In genomic region chr11:119839411-119840342, GRCm38 (mm10) we compare ENCODE assay signal across 13 mouse cellular contexts.
A peak's percentile ranks its signal among the peaks of the same experiment; 100 is the strongest.
DNase-seq lines count a peak whose midpoint lies in the region; ATAC-seq and TF ChIP-seq lines count a peak whose summit lies in the region.
"Had no signal": no experiment of that assay in that cellular context is flagged by ENCODE, and none has a peak within 500 bp of the region (broad histone marks: within the 10 kb centered on the region; RNA-seq: fewer than 3 reads in every experiment).

No protein-coding gene starts in this region.

- WGBS in forebrain, embryonic 13.5 days, result 83% methylated on average over 10 of the region's 10 CpGs
- 88% methylated on average over 10 of the region's 10 CpGs for WGBS in forebrain, embryonic 12.5 days
- WGBS in midbrain, postnatal 0 days, result 87% methylated on average over 10 of the region's 10 CpGs

- H3K4me1 ChIP-seq in forebrain, embryonic 13.5 days, result no peaks in the 10 kb centered on the region; the same call in 1 of the 2 replicates
- H3K4me1 ChIP-seq in forebrain, embryonic 12.5 days, result no peaks in the 10 kb centered on the region; the same call in 1 of the 2 replicates
- H3K4me1 ChIP-seq in midbrain, postnatal 0 days (ENCODE audit: insufficient read depth, low read length), result no peaks in the 10 kb centered on the region
- H3K4me1 ChIP-seq: liver, embryonic 13.5 days had no signal

- ATAC-seq in forebrain, embryonic 13.5 days, result no peak
- ATAC-seq in forebrain, embryonic 12.5 days (ENCODE audit: low FRiP score), result no peak
- ATAC-seq in midbrain, postnatal 0 days (ENCODE audit: low FRiP score), result no peak

- H3K27me3 ChIP-seq in forebrain, embryonic 13.5 days, result no peaks in the 10 kb centered on the region
- no peaks in the 10 kb centered on the region for H3K27me3 ChIP-seq in forebrain, embryonic 12.5 days
- no peaks in the 10 kb centered on the region for H3K27me3 ChIP-seq in midbrain, postnatal 0 days (ENCODE audit: insufficient read depth, low read length)
- H3K27me3 ChIP-seq: heart, embryonic 13.5 days; liver, embryonic 13.5 days; neural tube, embryonic 15.5 days had no signal

- DNase-seq in left cerebral cortex, adult 2 months (ENCODE audit: extremely low spot score in 1 of 2, low spot score in 2 of 2), result no peak
- no peak for DNase-seq in left cerebral cortex, postnatal 36 days (ENCODE audit: low spot score in 2 of 2)
- peak; percentile 62 to 66 for DNase-seq in cerebellum, adult 18-20 months
- DNase-seq in midbrain, postnatal 0 days (ENCODE audit: low spot score), result peak; percentile 40
- no peak for DNase-seq in frontal cortex, postnatal 36 days (ENCODE audit: low spot score in 2 of 2)
- DNase-seq in urinary bladder, postnatal 14 days (ENCODE audit: low spot score), result no peak
- DNase-seq: B cell, adult 2 months; kidney, adult 2 months; liver, embryonic 13.5 days had no signal

- intact Hi-C loops in left cerebral cortex, adult 2 months (cut with DNase I), result no loop called here
- intact Hi-C loops in left cerebral cortex, postnatal 36 days (cut with DNase I), result no loop called here

- no peak overlapping the region for H3K4me2 ChIP-seq in forebrain, embryonic 13.5 days
- H3K4me2 ChIP-seq in forebrain, embryonic 12.5 days, result no peak overlapping the region
- no peak overlapping the region for H3K4me2 ChIP-seq in midbrain, postnatal 0 days (ENCODE audit: low read depth, low read length, poor library complexity, severe bottlenecking)
- H3K4me2 ChIP-seq: heart, embryonic 13.5 days; liver, embryonic 13.5 days; neural tube, embryonic 15.5 days had no signal

- H3K9me3 ChIP-seq in forebrain, embryonic 13.5 days (replicated peaks), result no peaks in the 10 kb centered on the region
- H3K9me3 ChIP-seq in forebrain, embryonic 12.5 days, result no peaks in the 10 kb centered on the region
- no peaks in the 10 kb centered on the region for H3K9me3 ChIP-seq in midbrain, postnatal 0 days (ENCODE audit: low read length)
- H3K9me3 ChIP-seq: heart, embryonic 13.5 days; liver, embryonic 13.5 days; neural tube, embryonic 15.5 days had no signal

- H3K4me3 ChIP-seq in forebrain, embryonic 13.5 days, result no peak overlapping the region
- no peak overlapping the region for H3K4me3 ChIP-seq in forebrain, embryonic 12.5 days (replicated peaks)
- no peak overlapping the region for H3K4me3 ChIP-seq in left cerebral cortex, adult 2 months
- H3K4me3 ChIP-seq in midbrain, postnatal 0 days (ENCODE audit: low read depth, low read length), result no peak overlapping the region
- H3K4me3 ChIP-seq: heart, embryonic 13.5 days; liver, embryonic 13.5 days; neural tube, embryonic 15.5 days had no signal

- peak; percentile 15 for TF ChIP-seq CTCF in left cerebral cortex, adult 2 months (IDR thresholded peaks at IDR 0.05)
- TF ChIP-seq CTCF in midbrain, postnatal 0 days (IDR thresholded peaks at IDR 0.05), result peak; percentile 63

- peaks cover 8% of the 10 kb centered on the region for H3K36me3 ChIP-seq in forebrain, embryonic 13.5 days (ENCODE audit: poor library complexity, severe bottlenecking)
- peaks cover 17% of the 10 kb centered on the region for H3K36me3 ChIP-seq in forebrain, embryonic 12.5 days (replicated peaks)
- peaks cover 13% of the 10 kb centered on the region; the same call in 1 of the 2 replicates for H3K36me3 ChIP-seq in midbrain, postnatal 0 days (ENCODE audit: insufficient read depth, low read length)

- no peak overlapping the region for H3K9ac ChIP-seq in forebrain, embryonic 13.5 days
- H3K9ac ChIP-seq in forebrain, embryonic 12.5 days, result no peak overlapping the region
- H3K9ac ChIP-seq in midbrain, postnatal 0 days (replicated peaks; ENCODE audit: low read length, poor library complexity, severe bottlenecking), result 0 out of 2 replicates have a peak overlapping the region, but pooled peaks have one; percentile 24
- H3K9ac ChIP-seq: heart, embryonic 13.5 days; liver, embryonic 13.5 days; neural tube, embryonic 15.5 days had no signal

- peak overlapping the region; percentile 27; the same call in 1 of the 2 replicates for H3K27ac ChIP-seq in forebrain, embryonic 13.5 days
- no peak overlapping the region for H3K27ac ChIP-seq in forebrain, embryonic 12.5 days
- no peak overlapping the region for H3K27ac ChIP-seq in left cerebral cortex, adult 2 months
- peak overlapping the region; percentile 32; the same call in 1 of the 2 replicates for H3K27ac ChIP-seq in midbrain, postnatal 0 days (ENCODE audit: low read depth, low read length)
- H3K27ac ChIP-seq: heart, embryonic 13.5 days; liver, embryonic 13.5 days had no signal

Comparison
In these comparisons a context has a peak if more than half of its experiments do, and no peak if none do; other contexts are left out.
1. H3K27ac ChIP-seq: peak in forebrain, embryonic 13.5 days (single experiment) and midbrain, postnatal 0 days (single experiment); none in forebrain, embryonic 12.5 days (single experiment) and left cerebral cortex, adult 2 months (single experiment).
2. DNase-seq: peak in cerebellum, adult 18-20 months (2 of 2) and midbrain, postnatal 0 days (single experiment); none in left cerebral cortex, adult 2 months (0 of 2), left cerebral cortex, postnatal 36 days (0 of 2), frontal cortex, postnatal 36 days (0 of 2) and urinary bladder, postnatal 14 days (single experiment).